Mouse (Mus musculus): ENCODE results near the gene Lypd6b. TPM values are rescaled to one million over a fixed set of nuclear protein-coding genes. Genes with fewer than 3 reads are reported as not detected.

Gene Lypd6b
- total RNA-seq, 2 experiments from 2014 or later = 6.3 to 7.4 TPM

DNA sequence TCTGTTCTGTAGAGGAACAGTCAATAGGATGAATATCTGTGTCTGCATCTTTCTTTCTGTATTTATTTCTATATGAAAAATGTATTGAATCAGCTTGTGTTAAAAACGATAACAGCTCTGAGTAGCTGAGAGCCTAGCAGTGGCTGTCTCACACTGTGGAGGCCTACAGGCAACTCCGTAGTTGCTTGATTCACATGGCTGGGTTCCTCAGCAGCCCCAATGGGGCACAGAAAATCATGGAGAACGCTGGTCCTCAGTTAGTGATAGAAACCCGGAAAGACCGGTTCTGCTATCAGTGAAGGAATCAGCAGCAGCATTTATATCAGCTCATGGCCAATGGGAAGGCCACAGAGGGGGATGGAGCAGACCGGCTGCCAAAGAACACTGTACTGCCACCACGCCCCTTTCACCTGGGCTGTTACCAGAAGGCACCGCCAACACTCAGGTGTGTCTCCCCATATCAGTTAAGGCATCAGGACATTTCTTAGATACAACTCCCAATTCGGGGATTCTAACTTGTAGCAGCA lies 44.9 kb downstream of the Lypd6b start:
- Histone ChIP-seq H3K4me3 (no peak overlapping the region), H3K27ac (no peak overlapping the region)
- DNase-seq (ENCODE audit: extremely low spot score in 1 of 2, low spot score in 2 of 2) = no peak
- no peak for TF ChIP-seq CTCF (IDR thresholded peaks at IDR 0.05)
- intact Hi-C loops (cut with DNase I) = no loop called here

DNA sequence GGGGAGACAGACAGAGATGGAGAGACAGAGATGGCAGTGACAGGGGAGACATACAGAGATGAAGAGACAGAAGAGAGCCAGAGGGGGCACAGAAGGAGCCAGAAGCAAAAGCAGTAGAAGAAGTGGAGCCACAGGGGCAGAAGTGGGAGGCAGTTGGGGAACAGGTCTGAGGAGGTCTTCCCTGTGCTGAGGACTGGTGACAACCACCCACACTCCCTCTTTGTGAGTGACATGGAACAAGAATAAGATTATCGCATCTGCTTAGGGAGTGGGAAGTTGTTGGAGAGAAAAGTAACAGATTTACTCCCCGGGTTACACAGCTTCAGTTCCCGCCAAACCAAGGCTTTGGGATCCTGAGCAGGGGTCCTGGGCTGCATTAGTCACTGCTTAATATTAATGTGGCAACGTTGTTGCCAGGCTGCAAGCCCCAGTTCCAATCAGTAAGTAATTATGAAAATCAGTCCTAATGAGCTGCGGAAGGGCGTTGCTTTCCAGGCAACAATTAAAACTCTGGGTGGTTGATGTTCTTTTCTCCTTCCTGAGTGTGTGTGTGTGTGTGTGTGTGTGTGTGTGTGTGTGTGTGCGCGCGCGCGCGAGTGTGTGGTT lies 50.1 kb downstream of the Lypd6b start:
- no peak overlapping the region for H3K27ac ChIP-seq
- intact Hi-C loops (cut with DNase I) = no loop called here
- TF ChIP-seq CTCF (IDR thresholded peaks at IDR 0.05) = no peak
- no peak for DNase-seq (ENCODE audit: extremely low spot score in 1 of 2, low spot score in 2 of 2)
- no peak overlapping the region for H3K4me3 ChIP-seq

DNA sequence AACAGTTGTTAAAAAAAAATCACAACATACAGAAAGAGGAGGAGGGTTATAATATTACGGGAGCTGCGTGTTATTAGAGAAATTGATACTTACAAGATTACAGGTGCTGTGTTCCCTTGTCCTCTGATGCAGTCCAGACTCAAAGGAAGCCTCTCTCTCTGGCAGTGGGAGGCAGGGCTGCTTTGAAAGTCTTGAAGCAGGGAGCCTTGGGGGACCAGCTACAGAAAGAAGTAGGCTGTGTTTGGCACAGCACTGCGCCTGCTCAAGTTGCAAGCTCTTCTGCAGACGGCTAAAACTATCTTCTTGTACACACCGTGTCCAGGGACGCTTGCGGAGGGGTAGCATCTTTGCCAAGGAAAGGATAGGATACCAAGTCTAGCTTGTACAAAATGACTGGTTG lies 51.1 kb downstream of the Lypd6b start:
- TF ChIP-seq CTCF (IDR thresholded peaks at IDR 0.05) = no peak
- H3K27ac ChIP-seq = no peak overlapping the region
- intact Hi-C loops (cut with DNase I) = no loop called here
- H3K4me3 ChIP-seq = peak overlapping the region; percentile 6; the same call in 1 of the 2 replicates
- DNase-seq (ENCODE audit: extremely low spot score in 1 of 2, low spot score in 2 of 2) = peak; percentile 20 to 37

DNA sequence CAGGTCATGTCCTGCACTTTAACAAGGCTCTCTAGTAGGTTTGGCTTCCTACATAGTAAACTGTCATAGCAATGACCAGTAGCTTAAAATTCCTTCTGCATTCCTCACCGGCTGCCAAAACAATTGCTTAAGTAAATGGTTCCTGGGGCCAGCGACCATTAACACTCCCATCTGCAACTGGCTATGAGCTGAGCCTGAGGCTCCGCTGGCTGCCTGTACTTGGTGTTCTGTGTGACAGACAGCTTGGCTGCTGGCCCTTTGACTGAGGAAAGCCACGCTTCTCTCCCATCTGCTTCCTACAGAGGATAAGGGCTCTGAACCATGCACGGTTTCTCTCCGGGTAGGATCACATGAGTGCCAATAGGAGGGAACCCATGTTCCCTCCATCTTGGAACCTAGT lies 53.1 kb downstream of the Lypd6b start:
- no peak for DNase-seq (ENCODE audit: extremely low spot score in 1 of 2, low spot score in 2 of 2)
- H3K4me3 ChIP-seq = no peak overlapping the region
- intact Hi-C loops (cut with DNase I) = no loop called here
- no peak overlapping the region for H3K27ac ChIP-seq
- TF ChIP-seq CTCF (IDR thresholded peaks at IDR 0.05) = no peak

DNA sequence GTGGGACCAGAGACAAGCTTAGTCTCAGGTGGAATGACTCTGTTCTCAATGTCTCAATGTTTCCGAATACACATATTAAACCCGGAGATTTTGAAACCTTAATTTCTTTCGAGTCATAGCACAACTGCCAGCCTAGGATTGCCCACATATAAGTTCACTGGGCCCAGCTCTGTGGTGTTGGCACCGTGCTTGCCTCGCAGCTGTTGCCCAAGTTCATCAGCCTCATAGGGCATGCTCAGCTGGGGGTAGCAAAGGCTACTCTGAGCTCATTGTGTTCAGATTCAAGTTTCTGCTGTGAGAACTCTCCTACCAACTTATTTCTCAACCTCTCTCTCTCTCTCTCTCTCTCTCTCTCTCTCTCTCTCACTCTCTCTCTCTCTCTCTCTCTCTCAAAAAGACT lies 53.6 kb downstream of the Lypd6b start:
- intact Hi-C loops (cut with DNase I) = no loop called here
- Histone ChIP-seq H3K27ac (no peak overlapping the region), H3K4me3 (no peak overlapping the region)
- no peak for DNase-seq (ENCODE audit: extremely low spot score in 1 of 2, low spot score in 2 of 2)
- no peak for TF ChIP-seq CTCF (IDR thresholded peaks at IDR 0.05)

DNA sequence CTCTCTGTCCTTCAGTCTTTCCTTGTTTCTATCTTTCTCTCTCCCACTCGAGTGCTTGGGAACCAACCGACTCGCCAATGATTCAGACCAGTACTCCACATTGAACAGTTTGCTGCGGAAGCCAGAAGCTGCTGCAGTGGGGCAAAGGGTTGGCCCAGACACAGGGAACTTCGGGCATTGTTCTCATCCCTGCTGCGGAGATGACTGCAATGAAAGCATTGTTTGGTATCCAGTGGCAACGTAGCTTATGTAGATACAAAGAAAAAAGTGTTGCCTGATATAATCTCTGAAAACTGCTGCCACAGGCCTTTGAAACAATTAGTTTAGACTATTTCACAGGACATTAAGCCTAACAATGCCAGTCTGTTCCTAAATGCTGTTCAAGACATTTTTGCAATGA lies 57.6 kb downstream of the Lypd6b start:
- Histone ChIP-seq H3K27ac (no peak overlapping the region), H3K4me3 (no peak overlapping the region)
- no peak for TF ChIP-seq CTCF (IDR thresholded peaks at IDR 0.05)
- intact Hi-C loops (cut with DNase I) = no loop called here
- no peak for DNase-seq (ENCODE audit: extremely low spot score in 1 of 2, low spot score in 2 of 2)

DNA sequence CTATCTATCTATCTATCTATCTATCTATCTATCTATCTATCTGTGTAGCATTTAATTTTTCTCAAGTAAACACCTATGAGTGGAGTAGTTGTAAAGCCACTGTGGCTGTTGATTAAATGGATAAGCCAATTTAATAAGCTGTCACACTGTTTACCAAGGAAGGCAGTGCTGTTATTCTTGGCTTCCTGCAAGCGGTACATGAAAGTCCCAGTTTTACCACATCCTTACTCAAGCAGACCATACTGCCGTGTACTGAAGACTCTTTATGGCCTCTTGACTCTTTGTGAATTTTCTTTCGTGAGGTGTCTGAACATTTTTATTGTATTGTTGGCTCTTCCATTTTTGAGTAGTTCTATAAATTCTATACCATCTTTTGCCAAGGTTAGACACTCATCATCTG lies 58.6 kb downstream of the Lypd6b start:
- TF ChIP-seq CTCF (IDR thresholded peaks at IDR 0.05) = no peak
- no peak for DNase-seq (ENCODE audit: extremely low spot score in 1 of 2, low spot score in 2 of 2)
- no peak overlapping the region for H3K4me3 ChIP-seq
- intact Hi-C loops (cut with DNase I) = no loop called here
- H3K27ac ChIP-seq = no peak overlapping the region

DNA sequence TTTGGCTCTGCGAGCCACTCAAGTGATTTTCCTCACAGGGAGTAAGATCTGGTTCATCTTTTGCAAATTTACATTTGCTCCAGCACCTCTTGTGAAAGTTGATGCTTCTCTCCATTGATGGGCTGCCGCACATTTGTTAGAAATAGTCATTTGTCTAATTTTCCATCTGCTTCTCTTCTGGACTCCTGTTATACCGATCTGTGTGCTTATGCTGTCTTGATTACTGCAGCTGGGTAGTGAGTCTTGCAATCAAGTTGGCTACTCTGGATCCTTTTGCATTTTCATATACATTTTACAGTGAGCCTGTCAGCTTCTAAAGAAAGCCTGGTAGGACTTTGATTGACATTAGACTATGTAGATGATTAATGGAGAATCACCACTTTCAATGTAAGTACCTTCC lies 59.4 kb downstream of the Lypd6b start:
- no peak for DNase-seq (ENCODE audit: extremely low spot score in 1 of 2, low spot score in 2 of 2)
- intact Hi-C loops (cut with DNase I) = no loop called here
- TF ChIP-seq CTCF (IDR thresholded peaks at IDR 0.05) = no peak
- H3K4me3 ChIP-seq = no peak overlapping the region
- no peak overlapping the region for H3K27ac ChIP-seq

DNA sequence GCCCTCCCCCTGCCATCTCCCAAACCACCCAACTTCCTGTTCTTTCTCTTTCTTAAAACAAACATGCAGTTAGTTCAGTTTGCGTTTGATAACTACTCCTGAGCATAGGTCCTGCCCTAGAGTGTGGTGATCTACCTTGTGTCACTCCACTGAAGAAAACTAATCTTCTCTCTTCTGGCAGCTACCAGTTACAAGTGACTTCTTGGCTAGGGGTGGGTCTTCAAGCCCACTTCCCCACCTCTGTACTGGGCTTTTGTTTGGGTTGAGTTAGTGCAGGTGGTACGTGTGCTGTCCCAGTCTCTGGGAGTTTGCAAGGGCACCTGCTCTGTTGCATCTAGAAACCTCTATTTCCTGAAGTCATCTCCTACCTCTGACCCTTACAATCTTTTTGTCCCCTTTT lies 60.3 kb downstream of the Lypd6b start:
- Histone ChIP-seq H3K27ac (no peak overlapping the region), H3K4me3 (no peak overlapping the region)
- intact Hi-C loops (cut with DNase I) = no loop called here
- TF ChIP-seq CTCF (IDR thresholded peaks at IDR 0.05) = no peak
- DNase-seq (ENCODE audit: extremely low spot score in 1 of 2, low spot score in 2 of 2) = no peak

DNA sequence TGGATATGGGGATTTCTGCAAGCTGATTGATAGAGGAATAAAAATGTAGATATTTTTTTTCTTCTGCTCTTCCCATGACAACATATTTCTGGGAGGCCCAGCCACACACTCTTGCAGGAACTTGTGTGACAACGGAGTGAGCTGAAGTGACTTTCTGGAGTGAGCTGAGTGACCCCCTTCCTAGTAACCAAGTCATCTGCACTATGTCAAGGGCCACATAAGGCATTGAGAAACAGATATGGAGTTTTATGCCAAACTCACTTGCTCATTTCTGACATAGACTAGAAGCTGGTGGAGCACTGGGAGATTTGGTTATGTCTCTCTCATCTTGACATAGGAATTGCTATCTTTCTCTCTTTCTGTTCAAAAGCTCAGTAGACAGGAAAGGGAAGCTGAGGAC lies 62.3 kb downstream of the Lypd6b start:
- no peak for TF ChIP-seq CTCF (IDR thresholded peaks at IDR 0.05)
- DNase-seq (ENCODE audit: extremely low spot score in 1 of 2, low spot score in 2 of 2) = no peak
- H3K27ac ChIP-seq = no peak overlapping the region
- no peak overlapping the region for H3K4me3 ChIP-seq
- intact Hi-C loops (cut with DNase I) = no loop called here

DNA sequence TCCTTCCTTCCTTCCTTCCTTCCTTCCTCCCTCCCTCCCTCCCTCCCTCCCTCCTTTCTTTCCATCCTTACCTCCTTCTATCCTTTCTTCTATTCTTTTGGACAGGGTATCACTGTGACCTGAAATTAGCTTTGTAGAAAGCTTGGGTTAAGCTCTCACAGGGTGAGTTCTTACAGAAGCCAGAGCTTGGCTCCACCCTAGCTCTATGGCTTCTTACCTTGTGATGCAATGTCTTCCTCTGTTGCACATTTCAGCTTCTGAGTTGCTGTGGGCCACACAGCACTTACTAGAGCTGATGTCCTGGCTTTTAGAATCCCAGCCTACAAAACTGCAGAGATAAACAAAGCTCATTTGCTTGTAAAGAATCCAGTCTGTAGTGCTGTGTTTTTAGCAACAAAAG lies 64.5 kb downstream of the Lypd6b start:
- intact Hi-C loops (cut with DNase I) = no loop called here
- no peak overlapping the region for H3K4me3 ChIP-seq
- no peak for TF ChIP-seq CTCF (IDR thresholded peaks at IDR 0.05)

DNA sequence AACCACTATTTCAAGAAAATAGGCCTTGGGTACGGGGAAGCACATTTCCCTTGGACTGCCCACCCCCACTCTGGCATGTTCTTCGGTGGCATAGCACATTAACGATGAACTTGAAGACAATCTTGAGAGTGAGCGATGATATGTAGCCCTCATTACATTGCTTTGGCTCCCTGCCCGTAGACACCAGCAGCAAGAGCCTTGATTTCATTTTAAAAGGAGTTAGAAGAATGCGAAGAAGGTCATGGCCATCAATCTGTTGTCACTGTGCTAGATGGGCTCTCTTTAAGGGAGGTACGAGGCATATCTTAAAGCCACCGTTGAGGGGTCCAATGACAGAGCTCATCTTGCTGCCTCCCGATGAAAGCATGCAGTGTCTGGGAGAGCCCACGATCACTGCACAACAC lies 68.7 kb downstream of the Lypd6b start:
- intact Hi-C loops (cut with DNase I) = no loop called here
- Histone ChIP-seq H3K27ac (no peak overlapping the region), H3K4me3 (no peak overlapping the region)
- no peak for TF ChIP-seq CTCF (IDR thresholded peaks at IDR 0.05)
- no peak for DNase-seq (ENCODE audit: extremely low spot score in 1 of 2, low spot score in 2 of 2)

More for the DNA sequence above, 64.5 kb downstream of the Lypd6b start:
- DNase-seq (ENCODE audit: extremely low spot score in 1 of 2, low spot score in 2 of 2) = no peak
- H3K27ac ChIP-seq = no peak overlapping the region

DNA sequence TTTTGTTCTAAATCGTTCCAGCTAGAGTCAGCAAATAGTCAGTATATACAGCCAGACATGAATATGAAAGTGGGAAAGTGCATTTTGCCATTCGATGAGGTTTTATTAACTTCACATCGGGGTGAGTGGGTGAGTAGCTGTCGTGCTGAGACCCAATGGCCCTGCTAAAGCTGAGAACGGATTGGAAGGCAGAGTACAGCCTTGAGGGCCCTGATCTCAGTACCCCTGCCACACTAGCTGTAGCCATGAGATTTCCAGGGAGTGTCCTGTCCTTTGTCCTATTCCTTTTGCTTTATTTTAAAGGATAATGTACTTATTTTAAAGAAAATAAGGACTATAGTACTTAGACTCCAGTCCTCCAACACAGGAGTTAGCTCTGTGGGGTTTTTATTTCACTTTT lies 69.1 kb downstream of the Lypd6b start:
- intact Hi-C loops (cut with DNase I) = no loop called here
- TF ChIP-seq CTCF (IDR thresholded peaks at IDR 0.05) = no peak
- H3K4me3 ChIP-seq = no peak overlapping the region
- no peak overlapping the region for H3K27ac ChIP-seq
- DNase-seq (ENCODE audit: extremely low spot score in 1 of 2, low spot score in 2 of 2) = no peak

Data from left cerebral cortex, adult 2 months (tissue).